Mouse (Mus musculus) kidney, adult 2 months (tissue): ENCODE measurements around the gene Cnot6.

Experiments
- CTCF ChIP-seq: fragments of 200-500 bp; conservative IDR thresholded peaks from 2 replicates; pipeline ENCODE4 v1.5.1; 2011; ENCODE audit warnings: low read depth, mild to moderate bottlenecking, control low read depth, low read length, moderate library complexity, mixed read lengths; ENCODE audit not compliant: insufficient read depth, insufficient read length
- POLR2A ChIP-seq: fragments of 200-500 bp; IDR thresholded peaks from one replicate; pipeline ENCODE4 v1.6.1; 2011; ENCODE audit warnings: low read depth, low read length, control low read depth

GRCm38 (mm10) chr11:49699079-49699478 lies 13.4 kb downstream of the Cnot6 start:
- TF ChIP-seq POLR2A (no peak), CTCF (no peak)
